Mouse (Mus musculus) right cerebral cortex, postnatal 14 days (tissue): ENCODE results near the gene Elof1.
A peak's percentile ranks its signal among the peaks of the same experiment; 100 is the strongest.
"Not testable (repeated sequence)": the region's sequence is repeated elsewhere in the genome, so short reads cannot be mapped to it uniquely, and the experiment has no call there.

ENCODE experiments used
- DNase-seq: peaks from one replicate; pipeline ENCODE4 v3.0.0; 2022

Elof1 gene

GRCm38 (mm10) chr9:22087034-22087618 is 29.8 kb downstream of the Elof1 start:
- DNase-seq = no peak

DNA sequence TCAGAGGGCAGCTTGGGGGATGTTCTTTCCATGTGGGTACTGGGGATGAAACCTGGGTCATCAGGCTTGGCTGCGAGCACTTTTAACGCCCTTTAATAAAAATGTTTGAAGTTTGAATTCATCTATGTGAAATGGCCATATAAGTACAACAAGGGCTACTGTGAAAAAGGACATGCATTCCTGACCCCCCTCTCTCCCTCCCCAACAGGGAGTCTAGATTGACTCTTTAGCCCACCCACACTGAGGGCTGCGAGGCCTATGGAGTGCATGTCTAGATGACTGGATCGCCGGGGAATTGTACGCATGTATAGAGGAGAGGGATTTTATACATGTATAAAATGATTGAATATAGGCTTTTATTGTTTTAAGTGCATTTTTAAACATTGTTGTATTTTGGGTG is 31.0 kb downstream of the Elof1 start:
- no peak for DNase-seq

DNA sequence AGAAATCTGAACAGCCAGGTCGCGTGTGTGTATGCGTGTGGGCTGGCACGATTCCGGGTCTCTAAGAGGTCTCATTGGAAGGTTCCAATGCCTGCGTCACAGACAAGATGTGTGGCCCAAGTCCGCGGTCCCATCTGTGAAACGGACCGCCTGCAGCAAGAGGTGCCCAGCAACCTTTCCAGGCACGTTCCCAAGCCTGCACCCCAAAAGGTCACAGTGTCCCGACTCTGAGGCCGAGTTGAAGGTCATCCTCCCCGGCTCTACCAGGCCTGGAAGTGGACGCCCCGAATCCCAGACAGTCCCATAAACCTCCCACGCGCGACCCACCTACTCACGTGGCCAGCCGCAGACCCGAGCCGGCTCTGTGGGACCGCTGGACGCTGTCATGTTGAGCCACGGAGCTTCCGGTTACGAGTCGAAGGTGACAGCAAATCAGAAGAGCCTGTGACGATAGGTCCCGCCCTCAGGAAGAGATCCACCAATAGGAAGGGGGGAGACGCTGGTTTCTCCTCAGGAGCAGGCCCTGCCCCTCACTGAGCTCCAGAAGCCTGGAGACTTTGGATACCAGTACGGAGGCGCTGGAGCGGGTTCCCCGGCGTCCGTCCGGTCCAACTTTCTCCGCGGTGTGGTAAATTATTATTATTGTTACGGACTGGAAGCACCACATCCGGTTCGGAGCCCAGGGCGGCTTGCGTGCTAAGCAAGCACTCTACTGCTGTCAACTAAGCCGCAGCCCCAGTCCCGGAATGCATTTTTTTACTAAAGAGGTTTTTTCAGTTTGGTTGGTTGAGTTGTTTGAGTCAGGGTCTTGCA is 31.7 kb downstream of the Elof1 start, which contains the start of gene Ecsit:
Gene Ecsit (minus strand): TSS at position 417 of the 813 bp plus-strand sequence.
- DNase-seq = peak; percentile 89

- no peak for DNase-seq
These were observed 32.3 kb downstream of the Elof1 start for GRCm38 (mm10) chr9:22084667-22085021.

GRCm38 (mm10) chr9:22076223-22076622 is 40.7 kb downstream of the Elof1 start:
- DNase-seq = no peak

GRCm38 (mm10) chr9:22075778-22076177 is 41.2 kb downstream of the Elof1 start:
- DNase-seq = not testable (repeated sequence)

- DNase-seq = no peak
These were observed 44.7 kb downstream of the Elof1 start for GRCm38 (mm10) chr9:22072276-22072675.

DNA sequence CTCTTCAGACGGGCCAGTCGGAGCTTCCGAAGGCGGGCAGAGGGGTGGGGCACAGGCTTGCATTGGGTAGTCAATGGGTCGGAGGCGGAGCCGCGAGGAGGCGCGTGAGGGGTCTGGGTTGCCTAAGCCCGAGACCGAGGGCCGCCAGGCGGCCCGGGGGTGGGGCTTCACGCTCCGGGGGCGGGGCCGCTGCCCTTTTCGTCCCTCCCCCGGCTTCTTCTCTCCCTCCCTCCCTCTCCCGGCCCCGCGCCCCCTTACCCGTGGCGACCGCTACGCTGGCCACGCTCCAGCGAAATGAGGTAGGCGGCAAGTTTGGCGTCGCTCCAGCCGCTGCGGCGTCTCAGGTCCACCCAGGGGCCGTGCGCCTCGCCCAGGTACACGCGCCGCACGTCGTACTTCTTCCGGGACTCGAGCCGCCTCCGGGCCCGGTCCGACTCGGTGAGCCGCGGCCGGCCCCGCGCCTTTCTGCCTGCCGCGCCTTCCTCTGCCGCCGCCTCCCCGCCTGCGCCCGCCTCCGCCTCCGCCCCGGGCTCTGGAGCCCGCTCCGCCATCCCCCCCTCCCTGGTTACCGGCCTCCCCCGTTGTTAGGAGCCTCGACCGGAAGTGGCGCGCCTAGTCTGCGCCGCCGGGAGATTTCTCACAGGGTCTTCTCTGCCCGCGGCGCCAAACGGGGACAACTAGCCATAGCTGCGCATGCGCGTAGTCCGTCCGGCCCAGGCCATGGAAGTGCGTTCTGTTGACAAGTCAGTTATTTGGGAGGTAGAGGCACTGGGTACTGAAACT is 46.0 kb downstream of the Elof1 start, which contains the start of the genes Gm49318 and Zfp653:
Gene Gm49318 (minus strand): TSS at position 469 of the 783 bp plus-strand sequence.
Gene Zfp653 (minus strand): TSS at position 586 of the 783 bp plus-strand sequence.
- DNase-seq = peak; percentile 99

DNA sequence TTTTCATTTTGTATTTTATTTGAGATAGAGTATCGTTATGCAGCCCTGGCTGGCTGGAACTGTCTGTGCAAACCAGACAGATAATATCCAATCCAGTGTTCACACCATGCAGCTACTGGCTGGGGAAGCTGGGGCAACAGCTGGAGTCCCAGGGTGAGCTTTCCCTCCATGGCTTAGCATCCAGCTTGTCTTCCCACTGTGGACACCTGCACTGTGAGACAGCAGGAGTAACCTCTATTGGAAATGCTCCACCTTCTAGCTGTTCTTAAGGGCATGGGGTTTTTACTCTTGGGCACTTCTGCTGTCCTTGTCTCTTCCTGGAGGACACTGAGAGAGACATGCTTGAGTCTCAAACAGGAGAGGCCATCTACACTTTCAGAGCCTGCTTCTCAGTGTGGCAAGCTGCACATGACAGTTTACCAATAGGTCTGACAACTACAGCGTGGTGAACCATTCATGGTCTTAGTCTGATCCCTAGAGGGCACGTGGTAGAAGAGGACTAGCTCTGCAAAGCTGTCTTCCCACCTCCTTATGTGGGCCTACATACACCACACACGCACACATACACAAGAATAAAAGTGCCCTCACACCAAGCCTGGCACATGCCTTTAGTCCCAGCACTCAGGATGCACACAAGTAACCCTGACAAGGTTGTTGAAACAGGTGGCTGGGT is 47.0 kb downstream of the Elof1 start:
- no peak for DNase-seq

GRCm38 (mm10) chr9:22067195-22067594 is 49.8 kb downstream of the Elof1 start:
- DNase-seq = no peak

DNA sequence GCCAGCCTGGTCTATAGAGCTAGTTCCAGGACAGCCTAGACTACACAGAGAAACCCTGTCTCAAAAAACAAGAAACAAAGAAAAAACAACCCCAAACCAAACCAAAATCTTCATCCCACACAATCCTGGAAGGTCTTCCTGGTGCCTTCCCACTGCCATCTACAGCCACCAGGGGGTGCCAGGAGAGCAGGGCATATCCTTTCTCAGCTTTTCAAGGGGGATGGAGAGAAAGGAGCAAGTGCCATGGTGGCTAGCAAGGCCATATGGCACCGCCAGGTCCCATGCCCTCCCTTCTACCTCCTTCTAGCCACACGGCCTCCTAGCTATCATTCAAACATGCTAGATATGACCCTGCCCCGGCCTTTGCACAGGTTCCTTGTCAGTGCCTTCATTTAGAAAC is 50.5 kb downstream of the Elof1 start:
- peak; percentile 73 for DNase-seq

GRCm38 (mm10) chr9:22065642-22066041 is 51.3 kb downstream of the Elof1 start:
- no peak for DNase-seq

- DNase-seq = peak; percentile 55
These were observed 52.6 kb downstream of the Elof1 start for GRCm38 (mm10) chr9:22064341-22064740.
